Mouse (Mus musculus): Measurements from ENCODE around the gene Slc25a35. TPM values are rescaled to one million over a fixed set of nuclear protein-coding genes. Genes with fewer than 3 reads are reported as not detected.

Gene Slc25a35
- total RNA-seq (2012; rRNA removed) (3.3 and 4.9 TPM in 2 replicates), polyA plus RNA-seq (2012; ENCODE audit: insufficient read depth in 1 of 2, insufficient read length in 2 of 2, low read depth in 1 of 2, low replicate concordance in 2 of 2, missing spikeins in 1 of 2) (1 to 10 TPM in 1 of 2 experiments, not detected in 1; 3.3 TPM)

GRCm38 (mm10) chr11:68967337-68968282, at the start of gene Slc25a35:
Slc25a35 (plus strand) TSS chr11:68968131.
- Histone ChIP-seq H3K27me3 (ENCODE audit: control insufficient read depth in 1 of 2, insufficient read depth in 2 of 2, low read length in 2 of 2) (no peaks in the 10 kb centered on the region), H3K79me2 (ENCODE audit: control insufficient read depth, insufficient read depth, low read length, poor library complexity) (no peaks in the 10 kb centered on the region; the same call in 1 of the 2 replicates), H3K4me3 (ENCODE audit: control insufficient read depth in 1 of 2, insufficient read depth in 1 of 2, low read depth in 2 of 2, low read length in 2 of 2) (peak within 1 kb of the TSS; percentile 78 to 82), H3K9ac (ENCODE audit: control insufficient read depth, low read depth, low read length, poor library complexity, severe bottlenecking) (peak within 1 kb of the TSS; percentile 60), H3K27ac (ENCODE audit: control insufficient read depth, low read depth, low read length) (peak within 1 kb of the TSS; percentile 22), H3K9me3 (replicated peaks; ENCODE audit: insufficient read depth, low read length) (no peaks in the 10 kb centered on the region), H3K36me3 (ENCODE audit: control insufficient read depth in 1 of 2, insufficient read depth in 2 of 2, low read length in 2 of 2) (no peaks in the 10 kb centered on the region; a peak in 2 of 4 replicates), H3K4me1 (ENCODE audit: control insufficient read depth in 1 of 2, insufficient read depth in 2 of 2, low read length in 2 of 2) (peaks cover 0 to 19% of the 10 kb centered on the region in 2 experiments; a peak in 3 of 4 replicates)
- DNase-seq (ENCODE audit: low read depth, low spot score), result peak; percentile 97
- TF ChIP-seq TBP (IDR thresholded peaks at IDR 0.05; ENCODE audit: low read depth, low read length) (0 out of 2 replicates have a peak, but pooled peaks have one; percentile 32), EP300 (IDR thresholded peaks at IDR 0.05; ENCODE audit: low read depth in 1 of 2, low read length in 2 of 2) (peak in 1 of 2 experiments; percentile 41; a peak in 2 of 4 replicates), NELFE (IDR thresholded peaks at IDR 0.05; ENCODE audit: low read depth, low read length) (peak; percentile 70), MXI1 (IDR thresholded peaks at IDR 0.05; ENCODE audit: low read depth, low read length) (peak; percentile 87), MAX (IDR thresholded peaks at IDR 0.05; ENCODE audit: low read length) (peak; percentile 70), ZNF384 (IDR thresholded peaks at IDR 0.05; ENCODE audit: low read depth, low read length) (peak; percentile 29), BHLHE40 (IDR thresholded peaks at IDR 0.05; ENCODE audit: borderline replicate concordance, low read depth, low read length) (no peak), GATA1 (IDR thresholded peaks at IDR 0.05; ENCODE audit: low read depth, low read length) (no peak), USF1 (IDR thresholded peaks at IDR 0.05; ENCODE audit: low read depth, low read length) (no peak), SIN3A (IDR thresholded peaks at IDR 0.05; ENCODE audit: low read length) (peak; percentile 87; the same call in 1 of the 2 replicates), JUND (IDR thresholded peaks at IDR 0.05; ENCODE audit: low read depth, low read length) (no peak), ZMIZ1 (IDR thresholded peaks at IDR 0.05; ENCODE audit: low read depth, low read length) (peak; percentile 64; the same call in 1 of the 2 replicates), ELF1 (IDR thresholded peaks at IDR 0.05; ENCODE audit: low read depth, low read length) (0 out of 2 replicates have a peak, but pooled peaks have one; percentile 23), HCFC1 (IDR thresholded peaks at IDR 0.05; ENCODE audit: low read depth, low read length) (peak; percentile 70), MYB (IDR thresholded peaks at IDR 0.05; ENCODE audit: low read depth, low read length) (no peak), RCOR1 (IDR thresholded peaks at IDR 0.05; ENCODE audit: low read depth, low read length) (peak; percentile 17; the same call in 1 of the 2 replicates), ZC3H11A (IDR thresholded peaks at IDR 0.05; ENCODE audit: low read depth, low read length) (no peak), MAZ (IDR thresholded peaks at IDR 0.05; ENCODE audit: low read depth, low read length) (peak; percentile 62; the same call in 1 of the 2 replicates), ETS1 (IDR thresholded peaks at IDR 0.05; ENCODE audit: low read depth, low read length) (0 out of 2 replicates have a peak, but pooled peaks have one; percentile 50), POLR2A (IDR thresholded peaks at IDR 0.05; ENCODE audit: control insufficient read depth in 1 of 2, insufficient read depth in 1 of 2, low read depth in 1 of 2, low read length in 2 of 2, poor library complexity in 1 of 2) (peak in 1 of 2 experiments; percentile 75; a peak in 2 of 4 replicates), TAL1 (IDR thresholded peaks at IDR 0.05; ENCODE audit: low read length) (no peak), CHD1 (IDR thresholded peaks at IDR 0.05; ENCODE audit: low read depth, low read length) (0 out of 2 replicates have a peak, but pooled peaks have one; percentile 0), NRF1 (IDR thresholded peaks at IDR 0.05; ENCODE audit: insufficient read depth, low read depth, low read length, poor library complexity, severe bottlenecking) (no peak), USF2 (IDR thresholded peaks at IDR 0.05; ENCODE audit: borderline replicate concordance in 1 of 2, insufficient read depth in 1 of 2, low read depth in 1 of 2, low read length in 2 of 2) (no peak)
